Mouse (Mus musculus) cerebellum, postnatal 14 days (tissue): ENCODE results near the gene Olfr95.
"Not testable (repeated sequence)": the region's sequence is repeated elsewhere in the genome, so short reads cannot be mapped to it uniquely, and the experiment has no call there.

Experiments
- DNase-seq, 2 experiments: peaks; one replicate each; pipeline ENCODE4 v3.0.0; 2021; ENCODE audit warnings: mixed read lengths in 2 of 2

Olfr95 gene

DNA sequence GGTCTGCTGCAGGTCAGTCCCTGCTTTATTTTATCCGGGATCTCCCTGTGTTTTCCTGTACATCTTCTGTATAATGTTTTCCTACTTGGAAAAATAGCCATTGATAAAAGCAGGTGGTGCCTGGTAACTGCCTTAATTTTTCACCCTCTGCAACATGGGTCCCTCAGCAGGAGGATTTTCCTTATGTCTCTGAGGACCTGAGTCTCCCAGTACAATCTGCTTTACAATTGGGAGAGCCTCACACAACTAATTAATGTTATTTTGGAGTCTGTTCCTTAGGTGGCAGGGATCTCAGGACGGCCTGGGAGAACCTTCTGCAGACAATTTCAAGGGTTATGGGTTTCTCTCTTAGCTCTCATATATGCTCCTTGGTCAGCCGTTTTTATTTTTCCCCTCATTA is at the start of gene Olfr95:
Olfr95 (minus strand) TSS at position 101 of the 400 bp plus-strand sequence.
- no peak for DNase-seq

GRCm38 (mm10) chr17:37250544-37250943 is 37.6 kb upstream of the Olfr95 start:
- DNase-seq, result peak; percentile 8 to 11

DNA sequence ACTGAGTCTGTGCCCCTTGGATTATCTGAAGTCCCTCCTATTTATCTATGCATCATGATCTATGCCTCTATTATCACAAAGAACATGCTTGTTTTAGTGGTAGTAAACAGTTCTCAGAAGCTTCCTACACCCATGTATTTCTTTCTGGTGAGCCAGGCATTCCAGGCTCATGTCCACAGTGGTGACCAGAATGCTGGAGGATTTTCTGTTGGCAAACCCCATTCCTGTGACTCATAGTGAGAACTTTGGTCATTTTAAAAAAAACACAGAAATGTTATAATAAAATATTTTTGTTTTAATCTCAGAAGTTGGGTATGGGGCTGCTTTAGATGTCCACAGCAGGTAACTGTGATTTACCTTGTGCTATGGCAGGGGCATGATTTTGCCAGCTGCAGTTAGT is 36.5 kb upstream of the Olfr95 start:
- DNase-seq, result no peak

DNA sequence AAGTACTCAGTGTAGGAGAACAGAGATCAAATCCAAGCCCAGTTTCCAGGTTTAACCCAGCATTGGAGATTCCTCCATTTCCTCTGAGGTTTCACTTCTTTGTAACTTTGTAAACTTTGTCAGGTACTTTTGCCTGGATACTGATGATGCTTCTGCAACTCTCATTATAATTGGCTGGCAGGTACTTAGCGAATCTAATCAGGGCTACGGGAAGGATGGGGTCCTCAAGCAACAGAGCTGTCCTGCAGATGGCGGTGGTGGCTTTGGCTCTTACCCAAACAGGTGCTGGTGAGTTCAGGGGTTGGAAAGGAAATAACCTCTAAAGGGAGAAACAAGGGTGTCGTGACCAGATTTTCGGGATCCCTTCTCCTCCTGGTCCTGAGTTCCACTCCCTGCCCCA is 33.8 kb upstream of the Olfr95 start:
- DNase-seq, result peak; percentile 17 to 23

DNA sequence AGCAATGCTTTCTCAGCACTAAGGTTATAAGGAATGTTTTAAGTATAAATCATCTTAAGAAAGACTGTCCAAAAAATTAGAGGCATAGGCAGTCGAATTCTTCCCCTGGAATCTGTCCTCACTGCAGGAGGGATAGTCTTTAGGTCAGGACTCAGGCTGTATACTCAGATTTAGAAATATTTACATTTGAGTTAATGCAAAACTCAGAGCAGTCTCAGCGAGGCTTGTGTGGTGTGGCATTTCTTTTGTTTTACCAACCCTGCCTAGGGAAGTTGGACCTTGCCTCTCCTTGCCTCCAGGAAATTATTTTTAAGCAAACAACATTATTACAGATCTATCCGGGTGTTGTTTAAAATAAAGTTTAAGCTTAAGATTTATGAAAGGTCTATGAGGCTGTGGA is 29.3 kb upstream of the Olfr95 start:
- DNase-seq, result no peak

DNA sequence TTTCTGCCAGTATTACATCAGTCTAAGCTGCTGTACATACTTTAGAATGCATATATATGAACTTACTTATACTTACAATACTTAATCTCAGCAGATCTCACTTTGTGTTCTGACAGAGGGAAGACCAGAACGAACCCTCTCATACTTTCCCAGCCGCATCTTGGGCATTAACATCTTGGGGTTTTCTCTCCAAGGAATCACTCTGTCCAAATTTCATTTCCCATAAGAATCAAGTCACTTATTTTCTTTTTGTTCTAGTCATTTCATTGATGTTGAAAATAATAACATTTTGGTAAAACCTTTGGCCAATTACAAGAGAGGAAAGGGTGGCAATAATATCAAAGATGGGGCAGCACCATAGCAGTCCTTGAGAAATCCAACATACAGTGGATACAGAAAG is 24.3 kb upstream of the Olfr95 start, which contains the start of gene Olfr97:
Olfr97 (minus strand) TSS at position 101 of the 400 bp plus-strand sequence.
- DNase-seq, result not testable (repeated sequence)

GRCm38 (mm10) chr17:37221879-37222278 is 9.0 kb upstream of the Olfr95 start:
- DNase-seq, result no peak

- DNase-seq, result no peak
Observed at GRCm38 (mm10) chr17:37219846-37220245, 6.9 kb upstream of the Olfr95 start, which contains the start of gene Olfr96. TSS of gene Olfr96 (plus strand) at chr17:37220146.

DNA sequence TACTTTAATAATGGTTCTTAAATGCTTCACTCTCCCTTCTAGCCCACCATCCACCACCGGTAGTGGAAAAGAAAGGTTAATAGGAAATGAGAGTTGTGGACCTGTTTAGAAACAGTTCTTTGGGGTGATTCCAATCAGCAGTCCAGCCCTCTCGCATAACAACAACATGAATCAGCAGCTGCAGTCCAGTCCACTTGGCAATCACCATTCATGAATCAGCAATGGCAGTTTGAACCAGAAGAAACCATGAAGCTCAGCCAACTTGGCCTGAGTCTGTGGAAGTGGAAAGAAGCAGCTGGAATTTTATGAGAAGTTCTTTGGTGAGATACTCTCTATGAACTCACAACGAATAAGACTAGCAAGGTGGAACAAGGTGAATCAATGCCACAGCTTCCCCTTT is 5.6 kb upstream of the Olfr95 start:
- DNase-seq, result no peak

GRCm38 (mm10) chr17:37210884-37211768 is 1.8 kb downstream of the Olfr95 start:
- peak; percentile 40 to 41 for DNase-seq

- DNase-seq, result no peak
Observed at GRCm38 (mm10) chr17:37203917-37204236, 9.0 kb downstream of the Olfr95 start.

DNA sequence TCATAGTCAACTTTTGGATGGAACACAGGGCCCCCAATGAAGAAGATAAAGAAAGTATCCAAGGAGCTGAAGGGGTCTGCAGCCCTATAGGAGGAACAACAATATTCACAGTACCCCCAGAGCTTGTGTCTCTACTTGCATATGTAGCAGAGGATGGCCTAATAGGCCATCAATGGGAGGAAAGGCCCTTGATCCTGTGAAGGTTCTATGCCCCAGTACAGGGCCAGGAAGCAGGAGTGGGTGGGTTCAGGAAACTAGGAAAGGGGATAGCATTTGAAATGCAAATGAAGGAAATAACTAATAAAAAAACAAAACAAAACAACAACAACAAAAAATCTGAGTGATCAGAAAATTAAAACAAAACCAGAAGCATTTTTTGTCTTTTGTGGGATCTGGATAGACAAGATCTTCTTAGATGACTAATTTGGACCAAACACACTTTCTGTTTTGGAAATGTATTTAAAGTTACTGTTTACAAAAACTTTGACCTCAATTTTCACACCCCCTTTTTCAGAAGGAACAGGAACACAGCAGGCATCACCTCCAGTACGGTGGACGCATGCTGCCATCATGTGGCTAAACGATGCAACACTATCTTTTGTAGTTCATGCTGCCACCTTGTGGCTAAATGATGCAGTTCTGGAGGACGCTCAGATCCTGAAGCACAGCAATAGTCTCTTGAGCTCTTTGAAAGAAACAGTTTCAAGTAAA is 9.6 kb downstream of the Olfr95 start:
- DNase-seq, result peak; percentile 88 to 90

- DNase-seq, result no peak
Observed at GRCm38 (mm10) chr17:37200894-37201293, 12.0 kb downstream of the Olfr95 start, which contains the start of gene Olfr94. TSS of gene Olfr94 (minus strand) at chr17:37200994.

DNA sequence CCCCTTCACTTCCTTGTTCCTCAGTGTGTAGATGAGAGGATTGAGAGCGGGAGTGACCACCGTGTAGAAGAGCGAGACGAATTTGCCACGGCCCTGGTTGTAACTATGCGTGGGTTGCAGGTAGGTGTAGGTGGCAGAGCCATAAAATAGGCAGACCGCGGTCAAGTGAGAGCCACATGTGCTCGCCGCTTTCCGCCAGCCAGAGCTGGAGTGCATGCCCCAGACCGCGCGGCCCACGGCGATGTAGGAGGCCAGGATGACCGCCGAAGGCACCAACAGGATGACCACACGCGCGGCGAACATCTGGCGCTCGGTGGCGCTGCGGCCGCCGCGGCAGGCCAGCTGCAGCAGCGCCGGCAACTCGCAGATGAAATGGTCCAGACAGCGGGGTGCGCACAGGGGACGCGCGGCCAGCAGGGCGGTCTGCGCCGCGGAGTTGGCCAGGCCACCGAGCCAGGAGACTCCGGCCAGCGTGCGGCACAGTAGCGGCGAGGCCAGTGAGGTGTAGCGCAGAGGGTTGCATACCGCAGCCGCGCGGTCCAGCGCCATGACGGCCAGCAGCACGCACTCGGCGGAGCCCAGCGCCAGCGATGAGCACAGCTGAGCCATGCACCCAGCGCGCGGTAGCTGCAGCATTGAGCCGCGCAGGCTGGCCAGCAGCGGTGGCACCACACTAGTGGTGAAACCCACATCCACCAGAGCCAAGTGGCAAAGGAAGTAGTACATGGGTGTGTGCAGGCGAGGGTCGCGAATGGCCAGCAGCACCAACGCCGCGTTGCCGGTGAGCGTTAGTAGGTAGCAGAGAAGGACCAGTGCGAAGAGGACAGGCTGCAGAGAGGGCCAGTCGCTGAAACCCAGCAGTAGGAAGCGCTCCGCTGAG is 15.8 kb downstream of the Olfr95 start:
- peak; percentile 47 to 52 for DNase-seq

DNA sequence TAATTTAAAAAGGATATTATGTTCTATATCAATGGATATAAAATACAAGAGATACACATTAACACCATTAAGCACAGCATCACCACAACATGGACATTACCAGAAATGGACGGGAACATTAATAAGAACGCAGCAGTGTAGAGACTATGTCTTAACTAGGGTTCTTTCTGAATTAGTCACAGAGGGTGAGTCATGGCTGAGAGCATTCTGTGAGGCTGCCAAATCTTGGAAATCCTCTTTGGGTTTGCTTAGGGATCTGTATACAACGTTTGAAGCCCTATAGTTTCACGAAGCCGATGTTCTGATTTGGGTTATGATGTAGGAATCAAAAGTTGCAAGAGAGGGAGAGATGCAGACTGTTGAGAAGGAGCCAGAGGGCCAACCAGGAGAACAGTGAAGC is 18.1 kb downstream of the Olfr95 start:
- no peak for DNase-seq

GRCm38 (mm10) chr17:37193656-37194055 is 19.3 kb downstream of the Olfr95 start, which contains the start of gene Ubd:
TSS of gene Ubd (plus strand) at chr17:37193892.
- no peak for DNase-seq

- no peak for DNase-seq
Observed at GRCm38 (mm10) chr17:37193032-37193431, 19.9 kb downstream of the Olfr95 start.

DNA sequence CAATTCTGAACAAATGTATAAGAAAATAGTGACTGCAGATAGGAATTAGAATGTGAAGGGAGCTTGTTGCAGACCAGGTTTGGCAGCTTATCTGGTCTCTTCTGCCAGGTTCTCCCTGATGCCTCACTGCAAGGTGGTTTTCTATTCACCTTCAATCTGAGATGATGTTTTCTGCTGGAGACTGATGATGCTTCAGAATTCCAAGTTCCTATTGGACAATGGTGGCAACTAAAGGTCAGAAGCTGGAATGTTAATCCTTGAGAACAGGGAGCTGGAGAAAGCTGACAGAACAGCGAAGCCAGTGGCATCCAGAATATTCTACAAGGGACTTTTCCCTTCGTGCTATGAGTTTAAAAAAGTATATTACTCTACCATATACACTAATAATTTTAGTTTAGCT is 22.2 kb downstream of the Olfr95 start:
- DNase-seq, result peak; percentile 81 to 84

- DNase-seq, result no peak
Observed at GRCm38 (mm10) chr17:37185474-37185873, 27.4 kb downstream of the Olfr95 start.

DNA sequence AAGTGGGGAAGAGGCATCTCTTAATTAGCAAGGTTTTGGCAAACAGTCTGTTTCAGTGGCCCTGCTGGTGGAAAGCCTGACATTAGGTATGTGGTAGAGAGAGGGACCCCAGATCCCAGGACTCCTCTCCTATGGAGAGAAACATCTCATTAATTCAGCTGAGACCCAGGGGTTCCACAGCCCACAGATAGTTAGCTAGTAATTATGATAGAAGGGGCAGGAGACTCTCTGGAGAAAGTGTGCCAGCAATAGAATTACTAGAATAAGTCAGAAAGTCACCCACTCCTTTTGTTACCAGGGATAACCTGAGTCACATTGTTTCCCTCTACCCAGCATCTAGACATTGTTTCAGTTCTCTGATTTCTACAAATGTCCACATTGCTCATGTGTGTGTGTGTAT is 51.5 kb downstream of the Olfr95 start, which contains the start of gene Olfr93:
Olfr93 (minus strand) TSS at position 101 of the 400 bp plus-strand sequence.
- DNase-seq, result no peak
